24 mouse cellular contexts compared by ENCODE assay signal in the genomic region with DNA sequence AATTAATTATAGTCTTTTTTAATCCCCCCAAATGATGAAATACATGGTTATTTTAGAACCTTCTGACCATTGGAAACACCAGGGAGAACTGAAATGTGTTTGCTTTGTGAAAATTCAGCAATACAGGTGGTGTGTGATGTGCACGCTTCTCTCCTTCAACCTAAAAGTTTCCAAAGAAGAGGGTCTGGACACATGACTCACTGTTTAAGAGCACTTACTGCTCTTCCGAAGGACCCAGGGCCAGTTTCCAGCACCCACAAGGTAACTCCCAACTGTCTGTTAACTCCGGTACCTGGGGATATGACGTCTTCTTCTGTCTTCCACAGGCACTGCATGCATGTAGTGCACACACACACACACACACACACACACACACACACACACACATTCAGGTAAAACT.
"Had no signal": no experiment of that assay in that cellular context is flagged by ENCODE, and none has a peak within 500 bp of the region (broad histone marks: within the 10 kb centered on the region; RNA-seq: fewer than 3 reads in every experiment).

No protein-coding gene starts in this region.

- H3K4me2 ChIP-seq: embryonic facial prominence, embryonic 12.5 days; embryonic facial prominence, embryonic 13.5 days; embryonic facial prominence, embryonic 15.5 days; forebrain, embryonic 12.5 days; forebrain, embryonic 13.5 days; forebrain, embryonic 15.5 days had no signal

- H3K9me3 ChIP-seq: embryonic facial prominence, embryonic 10.5 days; embryonic facial prominence, embryonic 12.5 days; embryonic facial prominence, embryonic 13.5 days; embryonic facial prominence, embryonic 15.5 days; forebrain, embryonic 10.5 days; forebrain, embryonic 12.5 days; forebrain, embryonic 13.5 days; forebrain, embryonic 15.5 days had no signal

- H3K27ac ChIP-seq: embryonic facial prominence, embryonic 10.5 days; embryonic facial prominence, embryonic 12.5 days; embryonic facial prominence, embryonic 13.5 days; embryonic facial prominence, embryonic 15.5 days; forebrain, embryonic 12.5 days; forebrain, embryonic 13.5 days; forebrain, embryonic 15.5 days; gastrocnemius, adult 2 months; heart, adult 2 months had no signal

- H3K27me3 ChIP-seq: embryonic facial prominence, embryonic 12.5 days; embryonic facial prominence, embryonic 13.5 days; embryonic facial prominence, embryonic 15.5 days; forebrain, embryonic 12.5 days; forebrain, embryonic 13.5 days; forebrain, embryonic 15.5 days had no signal

- ATAC-seq: forebrain, embryonic 13.5 days; forebrain, embryonic 14.5 days; forebrain, embryonic 15.5 days; forebrain, embryonic 16.5 days; forebrain, postnatal 0 days had no signal

- H3K9ac ChIP-seq: embryonic facial prominence, embryonic 12.5 days; embryonic facial prominence, embryonic 13.5 days; embryonic facial prominence, embryonic 15.5 days; forebrain, embryonic 12.5 days; forebrain, embryonic 13.5 days; forebrain, embryonic 15.5 days; forebrain, postnatal 0 days had no signal

- H3K4me3 ChIP-seq: embryonic facial prominence, embryonic 10.5 days; embryonic facial prominence, embryonic 12.5 days; embryonic facial prominence, embryonic 13.5 days; embryonic facial prominence, embryonic 15.5 days; erythroblast, embryonic 14.5 days; forebrain, embryonic 10.5 days; forebrain, embryonic 12.5 days; forebrain, embryonic 13.5 days; forebrain, embryonic 15.5 days; gastrocnemius, adult 2 months; heart, adult 2 months had no signal

- DNase-seq: cerebellum, adult 8-10 months; cerebellum, adult 9-10 months; cerebellum, adult 9-11 months; cerebellum, postnatal 10 days; embryo, embryonic 11 days; forebrain, postnatal 0 days; gastrocnemius, adult 2 months; gastrocnemius, postnatal 10 days; gastrocnemius, postnatal 14 days; gastrocnemius, postnatal 25 days; gastrocnemius, postnatal 36 days; heart, adult 18-20 months; heart, adult 2 months had no signal

- H3K4me1 ChIP-seq: embryonic facial prominence, embryonic 10.5 days; embryonic facial prominence, embryonic 12.5 days; embryonic facial prominence, embryonic 13.5 days; embryonic facial prominence, embryonic 15.5 days; forebrain, embryonic 15.5 days had no signal

- H3K36me3 ChIP-seq: embryonic facial prominence, embryonic 10.5 days; embryonic facial prominence, embryonic 12.5 days; embryonic facial prominence, embryonic 13.5 days; embryonic facial prominence, embryonic 15.5 days; forebrain, embryonic 10.5 days; forebrain, embryonic 12.5 days; forebrain, embryonic 15.5 days had no signal
